Mouse (Mus musculus): ENCODE measurements around the gene Msi2. TPM values are rescaled to one million over a fixed set of nuclear protein-coding genes. Genes with fewer than 3 reads are reported as not detected.

Gene Msi2
- polyA plus RNA-seq, 1 experiment = 69.3 TPM

GRCm38 (mm10) chr11:88488175-88488940, 230.0 kb downstream of the Msi2 start:
- H3K27me3 ChIP-seq (ENCODE audit: control insufficient read depth, insufficient read depth, low read length) = no peaks in the 10 kb centered on the region
- H3K27ac ChIP-seq (ENCODE audit: control insufficient read depth, insufficient read depth, low read depth, low read length) = no peak overlapping the region
- H3K4me3 ChIP-seq (ENCODE audit: control insufficient read depth, low read depth, low read length) = no peak overlapping the region
- no peaks in the 10 kb centered on the region; the same call in 1 of the 2 replicates for H3K4me1 ChIP-seq (ENCODE audit: control insufficient read depth, insufficient read depth, low read length)
- H3K36me3 ChIP-seq (ENCODE audit: control insufficient read depth, insufficient read depth, low read length) = no peaks in the 10 kb centered on the region
- no peak for TF ChIP-seq CTCF (IDR thresholded peaks at IDR 0.05; ENCODE audit: control insufficient read depth, insufficient read depth, insufficient replicate concordance, low read depth, low read length)
- TF ChIP-seq POLR2A (IDR thresholded peaks at IDR 0.05; ENCODE audit: control insufficient read depth, low read depth, low read length) = no peak

GRCm38 (mm10) chr11:88485987-88486386, 232.3 kb downstream of the Msi2 start:
- TF ChIP-seq CTCF (IDR thresholded peaks at IDR 0.05; ENCODE audit: control insufficient read depth, insufficient read depth, insufficient replicate concordance, low read depth, low read length) (no peak), POLR2A (IDR thresholded peaks at IDR 0.05; ENCODE audit: control insufficient read depth, low read depth, low read length) (no peak)
- Histone ChIP-seq H3K4me3 (ENCODE audit: control insufficient read depth, low read depth, low read length) (no peak overlapping the region), H3K36me3 (ENCODE audit: control insufficient read depth, insufficient read depth, low read length) (no peaks in the 10 kb centered on the region), H3K27me3 (ENCODE audit: control insufficient read depth, insufficient read depth, low read length) (no peaks in the 10 kb centered on the region), H3K27ac (ENCODE audit: control insufficient read depth, insufficient read depth, low read depth, low read length) (no peak overlapping the region), H3K4me1 (ENCODE audit: control insufficient read depth, insufficient read depth, low read length) (peaks cover 10% of the 10 kb centered on the region)

GRCm38 (mm10) chr11:88485088-88485487, 233.2 kb downstream of the Msi2 start:
- H3K4me3 ChIP-seq (ENCODE audit: control insufficient read depth, low read depth, low read length) = no peak overlapping the region
- H3K4me1 ChIP-seq (ENCODE audit: control insufficient read depth, insufficient read depth, low read length) = peaks cover 14% of the 10 kb centered on the region
- H3K36me3 ChIP-seq (ENCODE audit: control insufficient read depth, insufficient read depth, low read length) = no peaks in the 10 kb centered on the region
- H3K27ac ChIP-seq (ENCODE audit: control insufficient read depth, insufficient read depth, low read depth, low read length) = no peak overlapping the region
- TF ChIP-seq CTCF (IDR thresholded peaks at IDR 0.05; ENCODE audit: control insufficient read depth, insufficient read depth, insufficient replicate concordance, low read depth, low read length) = no peak
- no peaks in the 10 kb centered on the region for H3K27me3 ChIP-seq (ENCODE audit: control insufficient read depth, insufficient read depth, low read length)

- Histone ChIP-seq H3K27ac (ENCODE audit: control insufficient read depth, insufficient read depth, low read depth, low read length) (no peak overlapping the region), H3K4me3 (ENCODE audit: control insufficient read depth, low read depth, low read length) (peak overlapping the region; percentile 17), H3K27me3 (ENCODE audit: control insufficient read depth, insufficient read depth, low read length) (no peaks in the 10 kb centered on the region), H3K36me3 (ENCODE audit: control insufficient read depth, insufficient read depth, low read length) (no peaks in the 10 kb centered on the region), H3K4me1 (ENCODE audit: control insufficient read depth, insufficient read depth, low read length) (peaks cover 16% of the 10 kb centered on the region)
- TF ChIP-seq POLR2A (IDR thresholded peaks at IDR 0.05; ENCODE audit: control insufficient read depth, low read depth, low read length) (no peak), CTCF (IDR thresholded peaks at IDR 0.05; ENCODE audit: control insufficient read depth, insufficient read depth, insufficient replicate concordance, low read depth, low read length) (no peak)
Observed at GRCm38 (mm10) chr11:88484047-88484446, 234.3 kb downstream of the Msi2 start.

GRCm38 (mm10) chr11:88482636-88483035, 235.7 kb downstream of the Msi2 start:
- Histone ChIP-seq H3K4me3 (ENCODE audit: control insufficient read depth, low read depth, low read length) (no peak overlapping the region), H3K27ac (ENCODE audit: control insufficient read depth, insufficient read depth, low read depth, low read length) (no peak overlapping the region), H3K36me3 (ENCODE audit: control insufficient read depth, insufficient read depth, low read length) (no peaks in the 10 kb centered on the region), H3K4me1 (ENCODE audit: control insufficient read depth, insufficient read depth, low read length) (peaks cover 16% of the 10 kb centered on the region), H3K27me3 (ENCODE audit: control insufficient read depth, insufficient read depth, low read length) (no peaks in the 10 kb centered on the region)
- no peak for TF ChIP-seq POLR2A (IDR thresholded peaks at IDR 0.05; ENCODE audit: control insufficient read depth, low read depth, low read length)
- no peak for TF ChIP-seq CTCF (IDR thresholded peaks at IDR 0.05; ENCODE audit: control insufficient read depth, insufficient read depth, insufficient replicate concordance, low read depth, low read length)

- Histone ChIP-seq H3K4me3 (ENCODE audit: control insufficient read depth, low read depth, low read length) (no peak overlapping the region), H3K27ac (ENCODE audit: control insufficient read depth, insufficient read depth, low read depth, low read length) (no peak overlapping the region), H3K4me1 (ENCODE audit: control insufficient read depth, insufficient read depth, low read length) (peaks cover 16% of the 10 kb centered on the region)
Observed at GRCm38 (mm10) chr11:88482236-88482635, 236.1 kb downstream of the Msi2 start.

GRCm38 (mm10) chr11:88481602-88482161, 236.6 kb downstream of the Msi2 start:
- TF ChIP-seq CTCF (IDR thresholded peaks at IDR 0.05; ENCODE audit: control insufficient read depth, insufficient read depth, insufficient replicate concordance, low read depth, low read length) = no peak
- TF ChIP-seq POLR2A (IDR thresholded peaks at IDR 0.05; ENCODE audit: control insufficient read depth, low read depth, low read length) = no peak
- H3K4me1 ChIP-seq (ENCODE audit: control insufficient read depth, insufficient read depth, low read length) = peaks cover 16% of the 10 kb centered on the region
- H3K36me3 ChIP-seq (ENCODE audit: control insufficient read depth, insufficient read depth, low read length) = no peaks in the 10 kb centered on the region
- no peak overlapping the region for H3K27ac ChIP-seq (ENCODE audit: control insufficient read depth, insufficient read depth, low read depth, low read length)
- no peak overlapping the region for H3K4me3 ChIP-seq (ENCODE audit: control insufficient read depth, low read depth, low read length)
- H3K27me3 ChIP-seq (ENCODE audit: control insufficient read depth, insufficient read depth, low read length) = no peaks in the 10 kb centered on the region

More at GRCm38 (mm10) chr11:88482236-88482635, 236.1 kb downstream of the Msi2 start:
- H3K36me3 ChIP-seq (ENCODE audit: control insufficient read depth, insufficient read depth, low read length) = no peaks in the 10 kb centered on the region
- TF ChIP-seq POLR2A (IDR thresholded peaks at IDR 0.05; ENCODE audit: control insufficient read depth, low read depth, low read length) (no peak), CTCF (IDR thresholded peaks at IDR 0.05; ENCODE audit: control insufficient read depth, insufficient read depth, insufficient replicate concordance, low read depth, low read length) (no peak)
- H3K27me3 ChIP-seq (ENCODE audit: control insufficient read depth, insufficient read depth, low read length) = no peaks in the 10 kb centered on the region
